Mouse (Mus musculus) G1E (cell line): Measurements from ENCODE around the gene Mamdc4.

Experiments used
- CTCF ChIP-seq: IDR thresholded peaks from 2 replicates; pipeline ENCODE4 v1.5.1; 2012; ENCODE audit warnings: low read depth, low read length, inconsistent platforms, mixed read lengths
- GATA1 ChIP-seq: IDR thresholded peaks from 2 replicates; pipeline ENCODE4 v1.6.1; 2012; ENCODE audit warnings: borderline replicate concordance, low read length, inconsistent platforms, mixed read lengths
- GATA2 ChIP-seq: IDR thresholded peaks from 2 replicates; pipeline ENCODE4 v1.6.1; 2012; ENCODE audit warnings: low read depth, low read length, inconsistent platforms, borderline replicate concordance
- POLR2AphosphoS5 ChIP-seq: IDR thresholded peaks from 2 replicates; pipeline ENCODE4 v1.6.1; 2012; ENCODE audit warnings: low read depth, low read length, inconsistent platforms; ENCODE audit not compliant: insufficient replicate concordance
- TAL1 ChIP-seq: conservative IDR thresholded peaks from 2 replicates; pipeline ENCODE4 v1.6.1; 2012; ENCODE audit warnings: low read depth, low read length, inconsistent platforms, mixed read lengths

DNA sequence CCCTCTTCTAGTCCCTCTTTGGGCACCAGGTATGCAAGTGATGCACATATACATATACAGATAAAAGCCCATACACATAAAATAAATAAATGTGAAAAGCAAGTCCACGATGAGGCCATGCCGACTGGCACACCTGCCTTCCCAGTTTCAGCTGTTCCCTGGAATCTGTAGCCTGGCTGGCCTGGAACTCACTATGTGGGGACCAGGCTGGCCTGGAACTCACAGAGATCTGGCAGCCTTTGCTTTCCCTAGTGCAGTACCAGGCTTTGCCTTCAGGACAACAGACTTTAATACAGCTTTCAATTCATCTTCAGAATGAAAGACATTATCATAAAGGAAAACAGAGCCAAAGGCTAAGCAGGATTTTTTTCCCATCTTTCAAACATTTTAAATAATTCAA, 40.9 kb downstream of the Mamdc4 start:
- TF ChIP-seq TAL1 = no peak
- TF ChIP-seq CTCF = no peak
- TF ChIP-seq GATA2 = no peak
- no peak for TF ChIP-seq GATA1
- TF ChIP-seq POLR2AphosphoS5 = no peak
